In genomic region chr11:62511444-62512202, GRCm38 (mm10) we compare ENCODE assay signal across 21 mouse cellular contexts. TPM values are rescaled to one million over a fixed set of nuclear protein-coding genes. Genes with fewer than 3 reads are reported as not detected.
DNase-seq lines count a peak whose midpoint lies in the region; ATAC-seq lines count a peak whose summit lies in the region.
"Had no signal": no experiment of that assay in that cellular context is flagged by ENCODE, and none has a peak within 500 bp of the region (broad histone marks: within the 10 kb centered on the region; RNA-seq: fewer than 3 reads in every experiment).

No protein-coding gene starts in this region.

- H3K36me3 ChIP-seq in kidney, embryonic 15.5 days = peaks cover 4% of the 10 kb centered on the region; the same call in 1 of the 2 replicates
- no peaks in the 10 kb centered on the region for H3K36me3 ChIP-seq in intestine, embryonic 16.5 days (ENCODE audit: control insufficient read depth, insufficient read depth, low read length)
- no peaks in the 10 kb centered on the region for H3K36me3 ChIP-seq in midbrain, embryonic 13.5 days
- H3K36me3 ChIP-seq: embryonic facial prominence, embryonic 15.5 days; forebrain, embryonic 12.5 days; lung, embryonic 15.5 days; stomach, embryonic 15.5 days had no signal

- peak; percentile 14 to 46 for DNase-seq in kidney, postnatal 25 days
- DNase-seq in A20 (ENCODE audit: low read depth, low spot score) (peak; percentile 70), ES-CJ7 (ENCODE audit: low read depth, low spot score) (peak; percentile 99)
- DNase-seq in layer of hippocampus, adult 9-11 months = no peak
- DNase-seq: adrenal gland, adult 2 months; cerebellum, adult 2 months; gastrocnemius, postnatal 25 days; heart, postnatal 14 days had no signal

- H3K9ac ChIP-seq in kidney, embryonic 15.5 days = no peak overlapping the region
- no peak overlapping the region for H3K9ac ChIP-seq in intestine, embryonic 16.5 days (ENCODE audit: low read depth, low read length)
- no peak overlapping the region for H3K9ac ChIP-seq in midbrain, embryonic 13.5 days (replicated peaks)
- H3K9ac ChIP-seq: embryonic facial prominence, embryonic 15.5 days; forebrain, embryonic 12.5 days; hindbrain, embryonic 14.5 days; limb, embryonic 15.5 days; lung, embryonic 15.5 days; neural tube, embryonic 12.5 days; stomach, embryonic 15.5 days had no signal

- H3K27ac ChIP-seq in kidney, embryonic 15.5 days = no peak overlapping the region
- H3K27ac ChIP-seq in intestine, embryonic 16.5 days (ENCODE audit: low read length) = no peak overlapping the region
- no peak overlapping the region for H3K27ac ChIP-seq in midbrain, embryonic 13.5 days
- H3K27ac ChIP-seq: embryonic facial prominence, embryonic 15.5 days; forebrain, embryonic 12.5 days; heart, embryonic 10.5 days; hindbrain, embryonic 14.5 days; kidney, postnatal 0 days; limb, embryonic 15.5 days; lung, embryonic 15.5 days; neural tube, embryonic 12.5 days; stomach, embryonic 15.5 days had no signal

- H3K27me3 ChIP-seq in kidney, embryonic 15.5 days = no peaks in the 10 kb centered on the region
- no peaks in the 10 kb centered on the region for H3K27me3 ChIP-seq in intestine, embryonic 16.5 days (replicated peaks; ENCODE audit: control insufficient read depth, insufficient read depth, low read length)
- no peaks in the 10 kb centered on the region for H3K27me3 ChIP-seq in midbrain, embryonic 13.5 days
- H3K27me3 ChIP-seq: embryonic facial prominence, embryonic 15.5 days; forebrain, embryonic 12.5 days; limb, embryonic 15.5 days; lung, embryonic 15.5 days; neural tube, embryonic 12.5 days; Patski; stomach, embryonic 15.5 days had no signal

- ATAC-seq in kidney, embryonic 15.5 days (replicated peaks; ENCODE audit: low FRiP score) = no peak
- ATAC-seq in intestine, embryonic 16.5 days = peak; percentile 46; the same call in 1 of the 2 replicates
- ATAC-seq in midbrain, embryonic 13.5 days = no peak
- ATAC-seq: Patski had no signal

- H3K4me2 ChIP-seq in kidney, embryonic 15.5 days = no peak overlapping the region
- H3K4me2 ChIP-seq in intestine, embryonic 16.5 days (ENCODE audit: low read depth, low read length) = no peak overlapping the region
- H3K4me2 ChIP-seq in midbrain, embryonic 13.5 days (replicated peaks) = no peak overlapping the region
- H3K4me2 ChIP-seq: embryonic facial prominence, embryonic 15.5 days; forebrain, embryonic 12.5 days; hindbrain, embryonic 14.5 days; limb, embryonic 15.5 days; lung, embryonic 15.5 days; neural tube, embryonic 12.5 days; stomach, embryonic 15.5 days had no signal

- H3K4me3 ChIP-seq in kidney, embryonic 15.5 days (replicated peaks) = no peak overlapping the region
- H3K4me3 ChIP-seq in intestine, embryonic 16.5 days (ENCODE audit: low read length) = no peak overlapping the region
- H3K4me3 ChIP-seq in midbrain, embryonic 13.5 days (replicated peaks) = no peak overlapping the region
- H3K4me3 ChIP-seq: embryonic facial prominence, embryonic 15.5 days; forebrain, embryonic 12.5 days; heart, embryonic 10.5 days; limb, embryonic 15.5 days; lung, embryonic 15.5 days; neural tube, embryonic 12.5 days; stomach, embryonic 15.5 days had no signal

- WGBS in kidney, embryonic 15.5 days = 84% methylated on average over 13 of the region's 13 CpGs
- 75% methylated on average over 13 of the region's 13 CpGs for WGBS in intestine, embryonic 16.5 days
- 73% methylated on average over 13 of the region's 13 CpGs for WGBS in midbrain, embryonic 13.5 days

- H3K4me1 ChIP-seq in kidney, embryonic 15.5 days = no peaks in the 10 kb centered on the region
- H3K4me1 ChIP-seq in intestine, embryonic 16.5 days (ENCODE audit: control insufficient read depth, insufficient read depth, low read length) = no peaks in the 10 kb centered on the region
- H3K4me1 ChIP-seq in midbrain, embryonic 13.5 days (replicated peaks) = 0 out of 2 replicates have a peak, but pooled peaks cover 5% of the 10 kb centered on the region
- H3K4me1 ChIP-seq: heart, embryonic 10.5 days; lung, embryonic 15.5 days; neural tube, embryonic 12.5 days; stomach, embryonic 15.5 days had no signal

- H3K9me3 ChIP-seq in kidney, embryonic 15.5 days (replicated peaks) = no peaks in the 10 kb centered on the region
- no peaks in the 10 kb centered on the region for H3K9me3 ChIP-seq in intestine, embryonic 16.5 days (ENCODE audit: control insufficient read depth, low read length)
- no peaks in the 10 kb centered on the region for H3K9me3 ChIP-seq in midbrain, embryonic 13.5 days
- H3K9me3 ChIP-seq: embryonic facial prominence, embryonic 15.5 days; forebrain, embryonic 12.5 days; heart, embryonic 10.5 days; limb, embryonic 15.5 days; lung, embryonic 15.5 days; neural tube, embryonic 12.5 days; stomach, embryonic 15.5 days had no signal

RNA-seq across cellular contexts. Expression of gene Cenpv, which starts 27.4 kb away (rescaled TPM):
- 19.4 and 20.0 TPM in 2 replicates for polyA plus RNA-seq in kidney, embryonic 15.5 days (2015; fragmentation: Nextera tagmentation; extraction: Ambion mirVana)
- 6.8 and 17.9 TPM in 2 replicates for polyA plus RNA-seq in intestine, embryonic 16.5 days (2015; fragmentation: Nextera tagmentation; extraction: Ambion mirVana)
- 52.8 and 65.6 TPM in 2 replicates for polyA plus RNA-seq in midbrain, embryonic 13.5 days (2015; fragmentation: Nextera tagmentation; extraction: Ambion mirVana)

RNA-seq across cellular contexts. Expression of gene Ubb, which starts 39.3 kb away (rescaled TPM):
- 3,192 and 3,248 TPM in 2 replicates for polyA plus RNA-seq in kidney, embryonic 15.5 days (2015; fragmentation: Nextera tagmentation; extraction: Ambion mirVana)
- polyA plus RNA-seq in intestine, embryonic 16.5 days (2015; fragmentation: Nextera tagmentation; extraction: Ambion mirVana) = 2,570 and 2,643 TPM in 2 replicates
- 4,691 and 4,901 TPM in 2 replicates for polyA plus RNA-seq in midbrain, embryonic 13.5 days (2015; fragmentation: Nextera tagmentation; extraction: Ambion mirVana)

RNA-seq across cellular contexts. Expression of gene Ncor1, which starts 53.3 kb away (rescaled TPM):
- polyA plus RNA-seq in kidney, embryonic 15.5 days (2015; fragmentation: Nextera tagmentation; extraction: Ambion mirVana) = 168 and 172 TPM in 2 replicates
- 40.2 and 42.0 TPM in 2 replicates for polyA plus RNA-seq in intestine, embryonic 16.5 days (2015; fragmentation: Nextera tagmentation; extraction: Ambion mirVana)
- polyA plus RNA-seq in midbrain, embryonic 13.5 days (2015; fragmentation: Nextera tagmentation; extraction: Ambion mirVana) = 150 and 174 TPM in 2 replicates

RNA-seq across cellular contexts. Expression of gene Pigl, which starts 53.4 kb away (rescaled TPM):
- polyA plus RNA-seq in kidney, embryonic 15.5 days (2015; fragmentation: Nextera tagmentation; extraction: Ambion mirVana) = 11.9 and 12.4 TPM in 2 replicates
- 11.8 and 12.7 TPM in 2 replicates for polyA plus RNA-seq in intestine, embryonic 16.5 days (2015; fragmentation: Nextera tagmentation; extraction: Ambion mirVana)
- polyA plus RNA-seq in midbrain, embryonic 13.5 days (2015; fragmentation: Nextera tagmentation; extraction: Ambion mirVana) = 9.1 and 9.2 TPM in 2 replicates
